Comparison of ENCODE assay signal across 7 mouse cellular contexts in genomic region chr11:53463551-53464424, GRCm38 (mm10). TPM values are rescaled to one million over a fixed set of nuclear protein-coding genes. Genes with fewer than 3 reads are reported as not detected.
A peak's percentile ranks its signal among the peaks of the same experiment; 100 is the strongest.
DNase-seq lines count a peak whose midpoint lies in the region; ATAC-seq lines count a peak whose summit lies in the region.

No protein-coding gene starts in this region.

- peak overlapping the region; percentile 81 for H3K4me2 ChIP-seq in embryonic facial prominence, embryonic 15.5 days (replicated peaks)
- peak overlapping the region; percentile 97 for H3K4me2 ChIP-seq in intestine, embryonic 15.5 days (replicated peaks)

- no peak overlapping the region for H3K27ac ChIP-seq in embryonic facial prominence, embryonic 15.5 days (replicated peaks)
- no peak overlapping the region for H3K27ac ChIP-seq in intestine, embryonic 15.5 days
- H3K27ac ChIP-seq in midbrain, embryonic 10.5 days (replicated peaks), result no peak overlapping the region

- no peak for ATAC-seq in megakaryocyte, adult 5-6 weeks (ENCODE audit: poor library complexity, severe bottlenecking)
- no peak for ATAC-seq in embryonic facial prominence, embryonic 15.5 days (ENCODE audit: insufficient number of reproducible peaks, low FRiP score, low TSS enrichment, low read depth)
- peak; percentile 20; the same call in 1 of the 2 replicates for ATAC-seq in intestine, embryonic 15.5 days

- H3K9ac ChIP-seq in embryonic facial prominence, embryonic 15.5 days, result no peak overlapping the region; the same call in 1 of the 2 replicates
- H3K9ac ChIP-seq in intestine, embryonic 15.5 days, result peak overlapping the region; percentile 46; the same call in 1 of the 2 replicates

- no peaks in the 10 kb centered on the region for H3K36me3 ChIP-seq in megakaryocyte, embryonic 14.5 days (replicated peaks; ENCODE audit: low read length)
- no peaks in the 10 kb centered on the region for H3K36me3 ChIP-seq in embryonic facial prominence, embryonic 15.5 days
- H3K36me3 ChIP-seq in intestine, embryonic 15.5 days, result no peaks in the 10 kb centered on the region
- H3K36me3 ChIP-seq in midbrain, embryonic 10.5 days, result no peaks in the 10 kb centered on the region

- H3K4me3 ChIP-seq in megakaryocyte, embryonic 14.5 days (replicated peaks), result peak overlapping the region; percentile 87
- peak overlapping the region; percentile 44 for H3K4me3 ChIP-seq in embryonic facial prominence, embryonic 15.5 days (replicated peaks)
- H3K4me3 ChIP-seq in intestine, embryonic 15.5 days (replicated peaks), result peak overlapping the region; percentile 48
- H3K4me3 ChIP-seq in midbrain, embryonic 10.5 days, result peak overlapping the region; percentile 51

- peaks cover 10% of the 10 kb centered on the region for H3K9me3 ChIP-seq in megakaryocyte, embryonic 14.5 days
- no peaks in the 10 kb centered on the region for H3K9me3 ChIP-seq in embryonic facial prominence, embryonic 15.5 days (replicated peaks)
- no peaks in the 10 kb centered on the region for H3K9me3 ChIP-seq in intestine, embryonic 15.5 days
- H3K9me3 ChIP-seq in midbrain, embryonic 10.5 days (replicated peaks), result peaks cover 6% of the 10 kb centered on the region; the same call in 1 of the 2 replicates

- DNase-seq in midbrain, embryonic 10.5 days (ENCODE audit: low spot score), result peak; percentile 61
- peak; percentile 54 for DNase-seq in testis, postnatal 10 days (ENCODE audit: low spot score)
- DNase-seq in urinary bladder, postnatal 10 days (ENCODE audit: low spot score), result no peak

- WGBS in embryonic facial prominence, embryonic 15.5 days, result 7% methylated on average over 55 of the region's 55 CpGs
- 7% methylated on average over 55 of the region's 55 CpGs for WGBS in intestine, embryonic 15.5 days
- 7% methylated on average over 55 of the region's 55 CpGs for WGBS in midbrain, embryonic 10.5 days

- H3K4me1 ChIP-seq in megakaryocyte, embryonic 14.5 days, result peaks cover 25% of the 10 kb centered on the region
- peaks cover 22% of the 10 kb centered on the region for H3K4me1 ChIP-seq in embryonic facial prominence, embryonic 15.5 days
- peaks cover 15% of the 10 kb centered on the region for H3K4me1 ChIP-seq in intestine, embryonic 15.5 days (replicated peaks)
- H3K4me1 ChIP-seq in midbrain, embryonic 10.5 days, result peaks cover 28% of the 10 kb centered on the region

- peaks cover 85% of the 10 kb centered on the region for H3K27me3 ChIP-seq in megakaryocyte, embryonic 14.5 days (replicated peaks)
- peaks cover 55% of the 10 kb centered on the region for H3K27me3 ChIP-seq in embryonic facial prominence, embryonic 15.5 days
- H3K27me3 ChIP-seq in intestine, embryonic 15.5 days (replicated peaks), result peaks cover 58% of the 10 kb centered on the region
- H3K27me3 ChIP-seq in midbrain, embryonic 10.5 days (ENCODE audit: low read depth, poor library complexity, severe bottlenecking), result peaks cover 100% of the 10 kb centered on the region

RNA-seq across cellular contexts. Expression of gene Gm9837, which starts 6.5 kb away (rescaled TPM):
- not detected in 2 replicates for polyA plus RNA-seq in megakaryocyte, embryonic 14.5 days (2012; ENCODE audit: insufficient read depth, low replicate concordance)
- total RNA-seq in megakaryocyte, adult 5-6 weeks (2015), result not detected in 2 replicates
- total RNA-seq in megakaryocyte, adult 5-6 weeks (2017), result not detected in 2 replicates
- polyA plus RNA-seq in embryonic facial prominence, embryonic 15.5 days (2015; fragmentation: Nextera tagmentation; extraction: Ambion mirVana), result not detected in 2 replicates
- polyA plus RNA-seq in intestine, embryonic 15.5 days (2015; fragmentation: Nextera tagmentation; extraction: Ambion mirVana), result not detected in 2 replicates
- polyA plus RNA-seq in midbrain, embryonic 10.5 days (2016; fragmentation: Nextera tagmentation; extraction: Ambion mirVana), result not detected in 2 replicates

RNA-seq across cellular contexts. Expression of gene Shroom1, which starts 6.8 kb away (rescaled TPM):
- 0.07 TPM in 1 of 2 replicates, not detected in the other for polyA plus RNA-seq in megakaryocyte, embryonic 14.5 days (2012; ENCODE audit: insufficient read depth, low replicate concordance)
- total RNA-seq in megakaryocyte, adult 5-6 weeks (2015), result 0.05 and 0.13 TPM in 2 replicates
- 0.07 and 4.5 TPM in 2 replicates for total RNA-seq in megakaryocyte, adult 5-6 weeks (2017)
- polyA plus RNA-seq in embryonic facial prominence, embryonic 15.5 days (2015; fragmentation: Nextera tagmentation; extraction: Ambion mirVana), result 3.4 and 3.7 TPM in 2 replicates
- 1.3 and 1.5 TPM in 2 replicates for polyA plus RNA-seq in intestine, embryonic 15.5 days (2015; fragmentation: Nextera tagmentation; extraction: Ambion mirVana)
- 1.8 and 2.1 TPM in 2 replicates for polyA plus RNA-seq in midbrain, embryonic 10.5 days (2016; fragmentation: Nextera tagmentation; extraction: Ambion mirVana)

RNA-seq across cellular contexts. Expression of gene Gm10447, which starts 6.9 kb away (rescaled TPM):
- polyA plus RNA-seq in megakaryocyte, embryonic 14.5 days (2012; ENCODE audit: insufficient read depth, low replicate concordance), result not detected in 2 replicates
- not detected in 2 replicates for total RNA-seq in megakaryocyte, adult 5-6 weeks (2015)
- 0.11 TPM in 1 of 2 replicates, not detected in the other for total RNA-seq in megakaryocyte, adult 5-6 weeks (2017)
- polyA plus RNA-seq in embryonic facial prominence, embryonic 15.5 days (2015; fragmentation: Nextera tagmentation; extraction: Ambion mirVana), result 0.17 and 0.28 TPM in 2 replicates
- 0.10 TPM in 1 of 2 replicates, not detected in the other for polyA plus RNA-seq in intestine, embryonic 15.5 days (2015; fragmentation: Nextera tagmentation; extraction: Ambion mirVana)
- polyA plus RNA-seq in midbrain, embryonic 10.5 days (2016; fragmentation: Nextera tagmentation; extraction: Ambion mirVana), result not detected in 2 replicates

RNA-seq across cellular contexts. Expression of gene Gm9945, which starts 16.2 kb away (rescaled TPM):
- not detected in 2 replicates for polyA plus RNA-seq in megakaryocyte, embryonic 14.5 days (2012; ENCODE audit: insufficient read depth, low replicate concordance)
- total RNA-seq in megakaryocyte, adult 5-6 weeks (2015), result not detected in 2 replicates
- total RNA-seq in megakaryocyte, adult 5-6 weeks (2017), result not detected in 2 replicates
- 0.18 TPM in 1 of 2 replicates, not detected in the other for polyA plus RNA-seq in embryonic facial prominence, embryonic 15.5 days (2015; fragmentation: Nextera tagmentation; extraction: Ambion mirVana)
- polyA plus RNA-seq in intestine, embryonic 15.5 days (2015; fragmentation: Nextera tagmentation; extraction: Ambion mirVana), result not detected in 2 replicates
- polyA plus RNA-seq in midbrain, embryonic 10.5 days (2016; fragmentation: Nextera tagmentation; extraction: Ambion mirVana), result not detected in 2 replicates

RNA-seq across cellular contexts. Expression of gene Sowaha, which starts 16.3 kb away (rescaled TPM):
- polyA plus RNA-seq in megakaryocyte, embryonic 14.5 days (2012; ENCODE audit: insufficient read depth, low replicate concordance), result not detected in 2 replicates
- total RNA-seq in megakaryocyte, adult 5-6 weeks (2015), result not detected in 2 replicates
- total RNA-seq in megakaryocyte, adult 5-6 weeks (2017), result not detected in 2 replicates
- 1.1 and 1.5 TPM in 2 replicates for polyA plus RNA-seq in embryonic facial prominence, embryonic 15.5 days (2015; fragmentation: Nextera tagmentation; extraction: Ambion mirVana)
- polyA plus RNA-seq in intestine, embryonic 15.5 days (2015; fragmentation: Nextera tagmentation; extraction: Ambion mirVana), result 0.56 and 0.57 TPM in 2 replicates
- polyA plus RNA-seq in midbrain, embryonic 10.5 days (2016; fragmentation: Nextera tagmentation; extraction: Ambion mirVana), result 0.19 and 0.26 TPM in 2 replicates
